Mouse (Mus musculus) midbrain, embryonic 14.5 days (tissue): ENCODE data around the gene Lipa. TPM values are rescaled to one million over a fixed set of nuclear protein-coding genes. Genes with fewer than 3 reads are reported as not detected.

Experiments used
- ATAC-seq: fragments of 200-750 bp; cut with Nextera tagmentation; 2 replicates; pipeline ENCODE4 v1.8.0; 2017; ENCODE audit warnings: moderate number of reproducible peaks, moderate library complexity; ENCODE audit not compliant: low FRiP score, low TSS enrichment
- DNase-seq: peaks from one replicate; pipeline ENCODE4 v3.0.0-alpha.2; 2015
- H3K27ac ChIP-seq: fragments of 300-500 bp; sonication (generic); replicated peaks from 2 replicates; pipeline ENCODE4 v1.5.1; 2014; ENCODE audit warnings: mild to moderate bottlenecking, low read depth, low read length, moderate library complexity
- H3K27me3 ChIP-seq: fragments of 300-500 bp; sonication (generic); 2 replicates; pipeline ENCODE4 v1.6.1; 2014; ENCODE audit warnings: low read length, control low read depth, mixed read lengths; ENCODE audit not compliant: control insufficient read depth, insufficient read depth
- H3K36me3 ChIP-seq: fragments of 300-500 bp; sonication (generic); 2 replicates; pipeline ENCODE4 v1.6.1; 2014; ENCODE audit warnings: low read length, control low read depth; ENCODE audit not compliant: control insufficient read depth, insufficient read depth
- H3K4me1 ChIP-seq: fragments of 300-500 bp; sonication (generic); 2 replicates; pipeline ENCODE4 v1.6.1; 2014; ENCODE audit warnings: mild to moderate bottlenecking, antibody characterized with exemption, low read length, control low read depth; ENCODE audit not compliant: control insufficient read depth, insufficient read depth
- H3K4me2 ChIP-seq: fragments of 300-500 bp; sonication (generic); 2 replicates; pipeline ENCODE4 v1.6.1; 2014; ENCODE audit warnings: mild to moderate bottlenecking, low read length, moderate library complexity
- H3K4me3 ChIP-seq: fragments of 300-500 bp; sonication (generic); replicated peaks from 2 replicates; pipeline ENCODE4 v1.5.1; 2014; ENCODE audit warnings: low read depth, low read length
- H3K9ac ChIP-seq: fragments of 300-500 bp; sonication (generic); replicated peaks from 2 replicates; pipeline ENCODE4 v1.6.1; 2014; ENCODE audit warnings: mild to moderate bottlenecking, low read length, moderate library complexity
- H3K9me3 ChIP-seq: fragments of 300-500 bp; sonication (generic); 2 replicates; pipeline ENCODE4 v1.6.1; 2016; ENCODE audit warnings: low read length, control low read depth, mixed read lengths; ENCODE audit not compliant: control insufficient read depth
- WGBS: fragments of 180-500 bp; shearing (Covaris S2); extraction: QIAGEN DNeasy Blood & Tissue Kit; methylation state at CpG from one replicate; pipeline ENCODE4 v1.1.7; 2014; 5-methylcytosine and 5-hydroxymethylcytosine counted together
- polyA plus RNA-seq: library from polyadenylated mRNA; unstranded; fragments of >200 nt; fragmentation: Nextera tagmentation; extraction: Ambion mirVana; gene quantifications from 2 replicates; pipeline ENCODE4 v1.2.1, GENCODE M21; 2014

Gene Lipa
- 15.2 and 24.8 TPM in 2 replicates for polyA plus RNA-seq

GRCm38 (mm10) chr19:34526941-34527682 lies at the start of gene Lipa:
Gene Lipa, minus strand, starts transcription at chr19:34527474.
- H3K27ac ChIP-seq = peak within 1 kb of the TSS; percentile 49; the same call in 1 of the 2 replicates
- no peaks in the 10 kb centered on the region for H3K9me3 ChIP-seq
- peak within 1 kb of the TSS; percentile 72 for H3K9ac ChIP-seq
- H3K4me3 ChIP-seq = peak within 1 kb of the TSS; percentile 66
- H3K4me1 ChIP-seq = peaks cover 9% of the 10 kb centered on the region
- peak; percentile 99 for ATAC-seq
- H3K27me3 ChIP-seq = no peaks in the 10 kb centered on the region
- peak within 1 kb of the TSS; percentile 85 for H3K4me2 ChIP-seq
- under 1% methylated on average over 29 of the region's 29 CpGs for WGBS
- 0 out of 2 replicates have a peak, but pooled peaks cover 3% of the 10 kb centered on the region for H3K36me3 ChIP-seq
- DNase-seq = peak; percentile 90

GRCm38 (mm10) chr19:34573650-34574049 lies 46.4 kb upstream of the Lipa start:
- Histone ChIP-seq H3K27ac (no peak overlapping the region), H3K9ac (no peak overlapping the region), H3K27me3 (no peaks in the 10 kb centered on the region), H3K36me3 (no peaks in the 10 kb centered on the region), H3K9me3 (no peaks in the 10 kb centered on the region), H3K4me3 (no peak overlapping the region), H3K4me1 (no peaks in the 10 kb centered on the region), H3K4me2 (no peak overlapping the region)
- DNase-seq (no peak), ATAC-seq (no peak)
- WGBS = 96% methylated on average over 5 of the region's 5 CpGs

- DNase-seq = peak; percentile 29
- Histone ChIP-seq H3K4me3 (no peak overlapping the region), H3K9me3 (no peaks in the 10 kb centered on the region), H3K4me2 (no peak overlapping the region), H3K4me1 (no peaks in the 10 kb centered on the region), H3K27ac (no peak overlapping the region), H3K36me3 (no peaks in the 10 kb centered on the region), H3K9ac (no peak overlapping the region), H3K27me3 (no peaks in the 10 kb centered on the region)
- WGBS = 80% methylated on average over 1 of the region's 1 CpGs
- no peak for ATAC-seq
These were observed 43.8 kb upstream of the Lipa start for GRCm38 (mm10) chr19:34571080-34571479.

GRCm38 (mm10) chr19:34569896-34570476 lies 42.7 kb upstream of the Lipa start:
- H3K4me2 ChIP-seq = no peak overlapping the region
- ATAC-seq = no peak

GRCm38 (mm10) chr19:34568988-34569895 lies 42.0 kb upstream of the Lipa start:
- ATAC-seq (no peak), DNase-seq (no peak)
- Histone ChIP-seq H3K27ac (no peak overlapping the region), H3K27me3 (no peaks in the 10 kb centered on the region), H3K9ac (no peak overlapping the region), H3K4me3 (no peak overlapping the region), H3K4me2 (no peak overlapping the region), H3K9me3 (no peaks in the 10 kb centered on the region), H3K36me3 (no peaks in the 10 kb centered on the region), H3K4me1 (no peaks in the 10 kb centered on the region)
- 80% methylated on average over 7 of the region's 7 CpGs for WGBS

More at GRCm38 (mm10) chr19:34569896-34570476, 42.7 kb upstream of the Lipa start:
- no peak for DNase-seq
- no peaks in the 10 kb centered on the region for H3K27me3 ChIP-seq
- H3K27ac ChIP-seq = no peak overlapping the region
- WGBS = 60% methylated on average over 4 of the region's 4 CpGs
- H3K9ac ChIP-seq = no peak overlapping the region
- H3K4me1 ChIP-seq = no peaks in the 10 kb centered on the region
- no peaks in the 10 kb centered on the region for H3K36me3 ChIP-seq
- H3K9me3 ChIP-seq = no peaks in the 10 kb centered on the region
- no peak overlapping the region for H3K4me3 ChIP-seq

- no peak overlapping the region for H3K9ac ChIP-seq
- H3K4me3 ChIP-seq = no peak overlapping the region
- H3K4me2 ChIP-seq = no peak overlapping the region
- H3K36me3 ChIP-seq = no peaks in the 10 kb centered on the region
- H3K4me1 ChIP-seq = no peaks in the 10 kb centered on the region
- 90% methylated on average over 1 of the region's 1 CpGs for WGBS
- H3K27me3 ChIP-seq = no peaks in the 10 kb centered on the region
- no peak overlapping the region for H3K27ac ChIP-seq
- ATAC-seq (no peak), DNase-seq (no peak)
- H3K9me3 ChIP-seq = no peaks in the 10 kb centered on the region
These were observed 39.0 kb upstream of the Lipa start for GRCm38 (mm10) chr19:34566178-34566784.

- Histone ChIP-seq H3K4me2 (no peak overlapping the region), H3K4me3 (no peak overlapping the region), H3K9me3 (no peaks in the 10 kb centered on the region), H3K4me1 (no peaks in the 10 kb centered on the region), H3K27ac (no peak overlapping the region), H3K36me3 (no peaks in the 10 kb centered on the region), H3K9ac (no peak overlapping the region), H3K27me3 (no peaks in the 10 kb centered on the region)
- ATAC-seq = no peak
- DNase-seq = no peak
These were observed 35.3 kb upstream of the Lipa start for GRCm38 (mm10) chr19:34562556-34562955.

- Histone ChIP-seq H3K4me1 (no peaks in the 10 kb centered on the region), H3K9ac (no peak overlapping the region), H3K9me3 (no peaks in the 10 kb centered on the region), H3K27ac (no peak overlapping the region), H3K36me3 (no peaks in the 10 kb centered on the region), H3K4me2 (no peak overlapping the region), H3K27me3 (no peaks in the 10 kb centered on the region), H3K4me3 (no peak overlapping the region)
- DNase-seq = no peak
- no peak for ATAC-seq
- WGBS = 76% methylated on average over 3 of the region's 3 CpGs
These were observed 29.3 kb upstream of the Lipa start for GRCm38 (mm10) chr19:34556621-34557020.
